In genomic region chr2:181592231-181593041, GRCm38 (mm10) we compare ENCODE assay signal across 8 mouse cellular contexts. TPM values are rescaled to one million over a fixed set of nuclear protein-coding genes. Genes with fewer than 3 reads are reported as not detected.
DNase-seq lines count a peak whose midpoint lies in the region; ATAC-seq and TF ChIP-seq lines count a peak whose summit lies in the region.

Gene Zfp512b (minus strand): TSS chr2:181592803.

- ATAC-seq in forebrain, embryonic 15.5 days (replicated peaks) = peak; percentile 83
- ATAC-seq in lung, embryonic 14.5 days (ENCODE audit: insufficient read depth) = peak; percentile 81
- peak; percentile 5 for ATAC-seq in neutrophil, adult 5-6 weeks (ENCODE audit: extremely low read depth, insufficient number of reproducible peaks, low FRiP score, poor library complexity, severe bottlenecking)

- no peak for TF ChIP-seq CTCF in lung, embryonic 14.5 days (IDR thresholded peaks at IDR 0.05; ENCODE audit: low read depth)

- intact Hi-C loops in heart, postnatal 25 days (cut with DNase I) = no loop called here

- peak within 1 kb of the TSS; percentile 80 for H3K4me3 ChIP-seq in brown adipose tissue, adult 24 weeks (ENCODE audit: insufficient read depth, low read depth, low read length)
- H3K4me3 ChIP-seq in forebrain, embryonic 15.5 days = peak within 1 kb of the TSS; percentile 91
- H3K4me3 ChIP-seq in lung, embryonic 14.5 days (ENCODE audit: low read depth, low read length) = peak within 1 kb of the TSS; percentile 96

- peak within 1 kb of the TSS; percentile 89 for H3K4me2 ChIP-seq in forebrain, embryonic 15.5 days (replicated peaks)
- peak within 1 kb of the TSS; percentile 84 for H3K4me2 ChIP-seq in lung, embryonic 14.5 days

- DNase-seq in ES-CJ7 (ENCODE audit: low read depth, low spot score) = peak; percentile 72
- no peak for DNase-seq in heart, postnatal 25 days (ENCODE audit: low spot score)
- peak in 1 of 2 experiments; percentile 65 for DNase-seq in layer of hippocampus, adult 18-20 months (ENCODE audit: low spot score in 2 of 2)
- DNase-seq in lung, embryonic 14.5 days = peak; percentile 83
- peak; percentile 68 to 76 for DNase-seq in thymus, postnatal 36 days

- no peaks in the 10 kb centered on the region for H3K9me3 ChIP-seq in forebrain, embryonic 15.5 days
- no peaks in the 10 kb centered on the region for H3K9me3 ChIP-seq in lung, embryonic 14.5 days (ENCODE audit: low read depth, low read length)

- H3K36me3 ChIP-seq in forebrain, embryonic 15.5 days = peaks cover 33% of the 10 kb centered on the region
- H3K36me3 ChIP-seq in lung, embryonic 14.5 days (ENCODE audit: insufficient read depth) = peaks cover 38% of the 10 kb centered on the region

- no peaks in the 10 kb centered on the region for H3K27me3 ChIP-seq in forebrain, embryonic 15.5 days
- no peaks in the 10 kb centered on the region for H3K27me3 ChIP-seq in lung, embryonic 14.5 days (ENCODE audit: insufficient read depth, low read length)

- peak within 1 kb of the TSS; percentile 98 for H3K9ac ChIP-seq in forebrain, embryonic 15.5 days (replicated peaks)
- H3K9ac ChIP-seq in lung, embryonic 14.5 days = peak within 1 kb of the TSS; percentile 91

- peak within 1 kb of the TSS; percentile 46; the same call in 1 of the 2 replicates for H3K27ac ChIP-seq in brown adipose tissue, adult 24 weeks (replicated peaks; ENCODE audit: low read depth, low read length)
- H3K27ac ChIP-seq in forebrain, embryonic 15.5 days (replicated peaks) = peak within 1 kb of the TSS; percentile 89
- H3K27ac ChIP-seq in lung, embryonic 14.5 days (ENCODE audit: low read depth) = peak within 1 kb of the TSS; percentile 82

- H3K4me1 ChIP-seq in brown adipose tissue, adult 24 weeks (ENCODE audit: control insufficient read depth, insufficient read depth, insufficient read length, low read length) = 0 out of 2 replicates have a peak, but pooled peaks cover 3% of the 10 kb centered on the region
- H3K4me1 ChIP-seq in forebrain, embryonic 15.5 days = peaks cover 28% of the 10 kb centered on the region
- no peaks in the 10 kb centered on the region for H3K4me1 ChIP-seq in lung, embryonic 14.5 days (ENCODE audit: insufficient read depth)

- under 1% methylated on average over 78 of the region's 97 CpGs for WGBS in forebrain, embryonic 15.5 days
- under 1% methylated on average over 81 of the region's 97 CpGs for WGBS in lung, embryonic 14.5 days

RNA-seq across cellular contexts. Expression of gene Zfp512b, which starts in this region (rescaled TPM):
- polyA plus RNA-seq in brown adipose tissue, adult 24 weeks (2012; ENCODE audit: insufficient read depth, insufficient read length, missing spikeins) = 5.1 TPM in 2 replicates
- 76.5 and 83.7 TPM in 2 replicates for polyA plus RNA-seq in forebrain, embryonic 15.5 days (2015; fragmentation: Nextera tagmentation; extraction: Ambion mirVana)
- total RNA-seq in heart, postnatal 25 days (2021) = 10 to 100 TPM; 18.3 to 18.7 TPM
- total RNA-seq in layer of hippocampus, adult 18-20 months (2021) = 10 to 100 TPM; 81.0 to 88.4 TPM
- polyA plus RNA-seq in lung, embryonic 14.5 days (2014; fragmentation: Nextera tagmentation; extraction: Ambion mirVana) = 52.5 and 58.6 TPM in 2 replicates
- total RNA-seq in neutrophil, adult 5-6 weeks (2017) = 24.6 and 26.6 TPM in 2 replicates

Comparison
In these comparisons a context has a peak if more than half of its experiments do, and no peak if none do; other contexts are left out.
1. ATAC-seq: peak in every context shown above with its lines; median percentile 83 in forebrain, embryonic 15.5 days; 81 in lung, embryonic 14.5 days; 5 in neutrophil, adult 5-6 weeks.